8 mouse cellular contexts compared by ENCODE assay signal in the genomic region with DNA sequence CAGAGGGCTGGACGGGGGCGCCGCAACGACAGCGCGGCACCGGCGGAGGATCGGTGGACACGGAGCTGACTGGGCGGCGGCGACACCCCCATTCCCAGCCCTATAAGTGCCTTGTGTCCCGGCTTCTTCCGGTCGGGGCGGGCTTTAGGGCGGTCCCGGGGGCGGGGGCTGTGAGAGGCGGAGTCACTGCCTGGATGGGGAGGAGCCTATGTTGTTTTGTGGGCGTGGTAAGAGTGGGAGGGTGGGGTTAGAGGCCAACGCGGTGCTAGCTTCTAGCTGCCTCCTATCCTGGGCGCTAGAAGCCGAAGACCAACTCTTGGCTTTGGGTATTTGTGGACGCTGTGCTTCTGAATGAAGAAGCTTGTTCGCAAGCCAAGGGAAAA. TPM values are rescaled to one million over a fixed set of nuclear protein-coding genes. Genes with fewer than 3 reads are reported as not detected.
DNase-seq lines count a peak whose midpoint lies in the region; ATAC-seq lines count a peak whose summit lies in the region.

A gene (minus strand): TSS at position 120 of the 383 bp plus-strand sequence.

- H3K27me3 ChIP-seq in intestine, embryonic 14.5 days (replicated peaks; ENCODE audit: control insufficient read depth, insufficient read depth, low read length): no peaks in the 10 kb centered on the region

- WGBS in intestine, embryonic 14.5 days: under 1% methylated on average over 28 of the region's 28 CpGs

- intact Hi-C loops in left cerebral cortex, postnatal 10 days (cut with DNase I): loop anchor here (5.0 kb wide), 1 partner anchor 35 kb away; no protein-coding TSS in a partner anchor

- H3K27ac ChIP-seq in intestine, embryonic 14.5 days (ENCODE audit: low read depth): peak within 1 kb of the TSS; percentile 83

- peak within 1 kb of the TSS; percentile 87 for H3K4me2 ChIP-seq in intestine, embryonic 14.5 days (ENCODE audit: low read length)

- peak within 1 kb of the TSS; percentile 75 for H3K4me3 ChIP-seq in intestine, embryonic 14.5 days (ENCODE audit: low read depth, low read length)

- H3K36me3 ChIP-seq in intestine, embryonic 14.5 days (ENCODE audit: control insufficient read depth, insufficient read depth, low read length): no peaks in the 10 kb centered on the region

- peak; percentile 98 for DNase-seq in adrenal gland, adult 2 months
- peak; percentile 95 for DNase-seq in embryo, embryonic 11 days
- peak; percentile 94 for DNase-seq in gastrocnemius, postnatal 25 days
- DNase-seq in intestine, embryonic 14.5 days (ENCODE audit: low spot score): peak; percentile 99
- DNase-seq in left cerebral cortex, postnatal 10 days (ENCODE audit: extremely low spot score in 1 of 2, low spot score in 2 of 2): peak; percentile 91 to 93
- peak; percentile 96 for DNase-seq in right cerebral cortex, postnatal 10 days (ENCODE audit: low spot score in 2 of 2)
- DNase-seq in urinary bladder, postnatal 14 days (ENCODE audit: low spot score): peak; percentile 97

- H3K9me3 ChIP-seq in intestine, embryonic 14.5 days (ENCODE audit: control insufficient read depth, low read length): no peaks in the 10 kb centered on the region

- ATAC-seq in intestine, embryonic 14.5 days (replicated peaks; ENCODE audit: low FRiP score, low TSS enrichment, low read depth): peak; percentile 95
- ATAC-seq in megakaryocyte progenitor cell, adult 5-6 weeks (replicated peaks; ENCODE audit: poor library complexity): peak; percentile 90

- H3K9ac ChIP-seq in intestine, embryonic 14.5 days (ENCODE audit: low read length): peak within 1 kb of the TSS; percentile 78

- peaks cover 8% of the 10 kb centered on the region for H3K4me1 ChIP-seq in intestine, embryonic 14.5 days (replicated peaks; ENCODE audit: control insufficient read depth, insufficient read depth, low read length)

RNA-seq across cellular contexts. Expression of the gene that starts here (rescaled TPM):
- 100 to 1,000 TPM in 1 of 2 experiments, 10 to 100 TPM in 1; 90.7 to 119 TPM for total RNA-seq in adrenal gland, adult 2 months (2021)
- polyA plus RNA-seq in adrenal gland, adult 2 months (2012; rRNA removed): 608 and 700 TPM in 2 replicates
- total RNA-seq in gastrocnemius, postnatal 25 days (2021): 1 to 10 TPM; 7.0 to 7.2 TPM
- polyA plus RNA-seq in intestine, embryonic 14.5 days (2014; fragmentation: Nextera tagmentation; extraction: Ambion mirVana): 7.1 and 7.6 TPM in 2 replicates
- total RNA-seq in left cerebral cortex, postnatal 10 days (2021): 1 to 10 TPM; 7.6 to 9.5 TPM
- total RNA-seq in megakaryocyte progenitor cell, adult 5-6 weeks (2015): 54.0 and 58.6 TPM in 2 replicates
- 45.6 and 50.2 TPM in 2 replicates for total RNA-seq in megakaryocyte progenitor cell, adult 5-6 weeks (2017)

Comparison
In these comparisons a context has a peak if more than half of its experiments do, and no peak if none do; other contexts are left out.
1. Peak in every context shown above with its lines: DNase-seq, ATAC-seq, H3K4me3 ChIP-seq and H3K27ac ChIP-seq.
2. RNA of the gene that starts here (total RNA-seq): 90.7 to 119 TPM in adrenal gland, adult 2 months and 45.6 to 58.6 TPM in megakaryocyte progenitor cell, adult 5-6 weeks; 7.6 to 9.5 TPM in left cerebral cortex, postnatal 10 days and 7.0 to 7.2 TPM in gastrocnemius, postnatal 25 days; every median in the first group is over 4 times any median in the second.
3. RNA of the gene that starts here (polyA plus RNA-seq): 608 to 700 TPM in adrenal gland, adult 2 months; 7.1 to 7.6 TPM in intestine, embryonic 14.5 days; every median in the first group is over 10 times any median in the second.